Mouse (Mus musculus) liver, embryonic 13.5 days (tissue): ENCODE measurements around the gene Ctss. TPM values are rescaled to one million over a fixed set of nuclear protein-coding genes. Genes with fewer than 3 reads are reported as not detected.
A peak's percentile ranks its signal among the peaks of the same experiment; 100 is the strongest.

Experiments
- ATAC-seq: fragments of 200-750 bp; cut with Nextera tagmentation; 2 replicates; pipeline ENCODE4 v1.8.0; 2017; ENCODE audit warnings: low read depth, mild to moderate bottlenecking, moderate number of reproducible peaks, moderate library complexity
- DNase-seq: peaks from one replicate; pipeline ENCODE4 v3.0.0; 2022
- H3K27ac ChIP-seq: fragments of 300-500 bp; sonication (generic); 2 replicates; pipeline ENCODE4 v1.5.1; 2015; ENCODE audit warnings: moderate library complexity, mild to moderate bottlenecking, inconsistent platforms
- H3K27me3 ChIP-seq: fragments of 300-500 bp; sonication (generic); 2 replicates; pipeline ENCODE4 v1.6.1; 2015; ENCODE audit warnings: mild to moderate bottlenecking, inconsistent platforms
- H3K36me3 ChIP-seq: fragments of 300-500 bp; sonication (generic); 2 replicates; pipeline ENCODE4 v1.6.1; 2015; ENCODE audit warnings: mild to moderate bottlenecking, inconsistent platforms
- H3K4me1 ChIP-seq: fragments of 300-500 bp; sonication (generic); replicated peaks from 2 replicates; pipeline ENCODE4 v1.6.1; 2015; ENCODE audit warnings: inconsistent platforms
- H3K4me2 ChIP-seq: fragments of 300-500 bp; sonication (generic); 2 replicates; pipeline ENCODE4 v1.6.1; 2015; ENCODE audit warnings: inconsistent platforms, mild to moderate bottlenecking, moderate library complexity
- H3K4me3 ChIP-seq: fragments of 300-500 bp; sonication (generic); replicated peaks from 2 replicates; pipeline ENCODE4 v1.5.1; 2015; ENCODE audit warnings: mild to moderate bottlenecking, inconsistent platforms
- H3K9ac ChIP-seq: fragments of 300-500 bp; sonication (generic); 2 replicates; pipeline ENCODE4 v1.6.1; 2015; ENCODE audit warnings: mild to moderate bottlenecking, inconsistent platforms
- H3K9me3 ChIP-seq: fragments of 300-500 bp; sonication (generic); replicated peaks from 2 replicates; pipeline ENCODE4 v1.6.1; 2016; ENCODE audit warnings: inconsistent platforms
- WGBS: fragments of 180-500 bp; shearing (Covaris S2); methylation state at CpG from one replicate; pipeline ENCODE4 v1.1.7; 2015; ENCODE audit not compliant: insufficient replicate concordance; 5-methylcytosine and 5-hydroxymethylcytosine counted together
- polyA plus RNA-seq: library from polyadenylated mRNA; unstranded; fragments of >200 nt; fragmentation: Nextera tagmentation; extraction: Ambion mirVana; gene quantifications from 2 replicates; pipeline ENCODE4 v1.2.1, GENCODE M21; 2015

Ctss gene
- polyA plus RNA-seq, 1 experiment from 2014 or later, result 19.8 TPM

- ATAC-seq (no peak), DNase-seq (no peak)
- H3K4me3 ChIP-seq, result no peak overlapping the region
- H3K4me1 ChIP-seq, result no peaks in the 10 kb centered on the region; the same call in 1 of the 2 replicates
- no peak overlapping the region for H3K4me2 ChIP-seq
- WGBS, result 83% methylated on average over 3 of the region's 3 CpGs
- no peaks in the 10 kb centered on the region for H3K9me3 ChIP-seq
- no peaks in the 10 kb centered on the region for H3K36me3 ChIP-seq
- H3K27me3 ChIP-seq, result no peaks in the 10 kb centered on the region
- H3K9ac ChIP-seq, result no peak overlapping the region
- no peak overlapping the region for H3K27ac ChIP-seq
These were observed 43.0 kb downstream of the Ctss start for GRCm38 (mm10) chr3:95569585-95569984.

GRCm38 (mm10) chr3:95587754-95588603, 61.4 kb downstream of the Ctss start:
- Histone ChIP-seq H3K36me3 (peaks cover 22% of the 10 kb centered on the region), H3K4me2 (peak overlapping the region; percentile 69), H3K27me3 (no peaks in the 10 kb centered on the region), H3K4me1 (peaks cover 18% of the 10 kb centered on the region), H3K9ac (peak overlapping the region; percentile 70), H3K9me3 (no peaks in the 10 kb centered on the region), H3K27ac (peak overlapping the region; percentile 92), H3K4me3 (peak overlapping the region; percentile 78)
- DNase-seq (no peak), ATAC-seq (peak; percentile 30)
- WGBS, result 47% methylated on average over 8 of the region's 8 CpGs

- peaks cover 28% of the 10 kb centered on the region for H3K36me3 ChIP-seq
- H3K4me1 ChIP-seq, result peaks cover 18% of the 10 kb centered on the region
- peak within 1 kb of the TSS; percentile 80 for H3K9ac ChIP-seq
- H3K9me3 ChIP-seq, result no peaks in the 10 kb centered on the region
- DNase-seq (peak; percentile 94), ATAC-seq (peak; percentile 100)
- WGBS, result under 1% methylated on average over 12 of the region's 12 CpGs
- H3K27me3 ChIP-seq, result no peaks in the 10 kb centered on the region
- H3K27ac ChIP-seq, result peak within 1 kb of the TSS; percentile 92
- peak within 1 kb of the TSS; percentile 69 for H3K4me2 ChIP-seq
- peak within 1 kb of the TSS; percentile 78 for H3K4me3 ChIP-seq
These were observed 62.1 kb downstream of the Ctss start, which contains the start of gene Golph3l for GRCm38 (mm10) chr3:95588604-95589086. Gene Golph3l (plus strand): TSS chr3:95588934.

- no peak overlapping the region; the same call in 1 of the 2 replicates for H3K27ac ChIP-seq
- no peaks in the 10 kb centered on the region for H3K4me1 ChIP-seq
- no peak overlapping the region for H3K9ac ChIP-seq
- no peak overlapping the region for H3K4me2 ChIP-seq
- no peaks in the 10 kb centered on the region for H3K27me3 ChIP-seq
- H3K4me3 ChIP-seq, result no peak overlapping the region
- no peak for ATAC-seq
- H3K9me3 ChIP-seq, result no peaks in the 10 kb centered on the region
- peaks cover 46% of the 10 kb centered on the region for H3K36me3 ChIP-seq
- no peak for DNase-seq
These were observed 72.1 kb downstream of the Ctss start for GRCm38 (mm10) chr3:95598734-95599133.

- Histone ChIP-seq H3K9ac (no peak overlapping the region), H3K27me3 (no peaks in the 10 kb centered on the region), H3K4me1 (no peaks in the 10 kb centered on the region), H3K27ac (no peak overlapping the region), H3K36me3 (peaks cover 46% of the 10 kb centered on the region), H3K9me3 (no peaks in the 10 kb centered on the region), H3K4me2 (no peak overlapping the region), H3K4me3 (no peak overlapping the region)
- 86% methylated on average over 3 of the region's 3 CpGs for WGBS
- DNase-seq, result no peak
- ATAC-seq, result no peak
These were observed 74.7 kb downstream of the Ctss start for GRCm38 (mm10) chr3:95601287-95601686.

Other genes starting within 250 kb of the Ctss start
- gene Mindy1, start 245.4 kb upstream of the Ctss start, polyA plus RNA-seq, result 17.0 and 18.6 TPM in 2 replicates
- gene Prune1, start 244.7 kb upstream of the Ctss start, polyA plus RNA-seq, result 8.6 and 11.0 TPM in 2 replicates
- 3.0 and 3.1 TPM in 2 replicates for gene Anxa9, start 219.6 kb upstream of the Ctss start, polyA plus RNA-seq
- gene Cers2, start 212.0 kb upstream of the Ctss start, polyA plus RNA-seq, result 113 and 125 TPM in 2 replicates
- 15.9 and 20.0 TPM in 2 replicates for gene Setdb1, start 169.6 kb upstream of the Ctss start, polyA plus RNA-seq
- not detected in 2 replicates for gene 4930558C23Rik, start 123.9 kb upstream of the Ctss start, polyA plus RNA-seq
- gene Arnt, start 92.4 kb upstream of the Ctss start, polyA plus RNA-seq, result 16.0 and 20.3 TPM in 2 replicates
- 1.7 and 1.9 TPM in 2 replicates for gene Ctsk, start 27.5 kb upstream of the Ctss start, polyA plus RNA-seq
- gene Hormad1, start 32.9 kb downstream of the Ctss start, polyA plus RNA-seq, result 0.12 TPM in 1 of 2 replicates, not detected in the other
- gene Golph3l, start 62.1 kb downstream of the Ctss start, polyA plus RNA-seq, result 28.1 and 34.1 TPM in 2 replicates
- 33.4 and 36.8 TPM in 2 replicates for gene Ensa, start 98.2 kb downstream of the Ctss start, polyA plus RNA-seq
- gene Mcl1, start 132.0 kb downstream of the Ctss start, polyA plus RNA-seq, result 31.8 and 33.3 TPM in 2 replicates
- 0.37 and 0.83 TPM in 2 replicates for gene Adamtsl4, start 161.1 kb downstream of the Ctss start, polyA plus RNA-seq
- 9.8 and 10.7 TPM in 2 replicates for gene Ecm1, start 212.8 kb downstream of the Ctss start, polyA plus RNA-seq
- 49.4 and 50.4 TPM in 2 replicates for gene Tars2, start 233.4 kb downstream of the Ctss start, polyA plus RNA-seq